Mouse (Mus musculus): ENCODE measurements at regions not wholly inside any gene's neighbourhood (a gene's known extent, or its start where the extent isn't known, plus 50 kb on each side); places are given as distances from the start of the nearest gene placed in this dataset.
"Not testable (repeated sequence)": the region's sequence is repeated elsewhere in the genome, so short reads cannot be mapped to it uniquely, and the experiment has no call there.

DNA sequence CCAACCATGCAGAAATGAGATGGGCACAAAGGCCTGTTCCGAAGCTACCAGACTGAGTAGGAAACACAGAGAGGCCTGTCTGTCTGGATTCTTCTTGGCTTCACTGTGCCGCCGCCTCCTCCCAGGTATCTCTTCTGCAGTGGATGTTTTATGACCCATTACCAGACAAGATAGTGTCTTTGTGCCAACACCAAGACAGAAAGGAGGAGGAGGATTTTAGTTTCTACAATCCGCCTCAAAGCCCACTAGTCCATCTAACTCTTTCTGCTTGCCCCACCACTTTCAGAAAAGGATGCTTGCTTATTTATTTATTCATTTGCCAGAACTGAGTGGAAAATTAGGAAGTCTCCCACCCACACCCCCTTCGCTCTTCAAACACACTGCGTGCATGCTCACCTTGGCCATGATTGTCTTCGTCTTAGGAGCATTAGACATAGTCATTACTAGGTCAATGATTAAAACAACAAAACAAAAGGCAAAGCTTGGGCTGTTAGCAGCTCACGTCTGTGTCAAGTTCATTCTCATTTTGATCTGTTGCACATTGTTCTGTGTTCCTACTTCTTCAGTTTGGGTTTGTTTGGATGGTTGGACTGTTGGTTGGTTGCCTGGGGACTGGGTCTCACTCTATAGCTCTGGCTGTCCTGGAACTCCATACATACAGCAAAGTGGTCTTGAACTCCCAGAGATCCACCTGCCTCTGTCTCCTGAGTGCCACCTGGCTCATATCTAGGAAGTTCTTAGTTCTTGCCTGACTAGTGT, 61.7 kb upstream of the Cpm start:
- no peak for DNase-seq (ENCODE audit: low read depth, low spot score)

DNA sequence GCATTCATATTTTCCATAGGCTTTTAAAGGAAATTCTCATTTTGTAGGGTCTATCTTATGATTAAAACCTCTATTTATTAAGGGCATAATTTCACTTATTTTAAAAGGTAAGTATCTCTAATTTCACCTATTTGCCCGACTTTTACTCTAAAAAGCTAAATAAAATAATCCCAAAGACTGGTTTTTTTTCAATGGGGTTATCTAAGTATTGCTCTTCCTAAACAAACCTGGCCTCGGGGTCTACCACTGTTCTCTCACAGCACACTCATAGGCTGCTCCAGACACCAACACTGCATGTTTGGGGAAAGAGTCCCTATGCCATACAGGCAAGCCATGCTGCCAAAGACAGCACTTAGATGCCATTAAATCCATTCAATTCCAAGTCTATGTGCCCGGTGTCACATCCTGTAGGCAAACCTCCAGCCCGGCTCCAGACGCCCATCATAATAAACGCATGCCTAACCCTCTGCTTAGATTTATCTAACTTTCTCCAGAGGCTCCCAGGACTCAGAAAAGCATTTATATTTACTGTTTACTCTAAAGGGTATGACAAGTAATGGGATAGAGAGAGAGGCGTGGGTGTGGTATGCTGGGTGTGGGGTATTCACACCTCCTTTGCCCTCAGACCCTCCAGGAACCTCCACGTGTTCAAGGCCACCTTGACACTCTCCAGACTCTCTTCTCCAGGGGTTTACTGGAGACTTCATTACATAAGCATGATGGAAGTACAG, 62.5 kb upstream of the Cpm start:
- DNase-seq (ENCODE audit: low read depth, low spot score), result no peak

DNA sequence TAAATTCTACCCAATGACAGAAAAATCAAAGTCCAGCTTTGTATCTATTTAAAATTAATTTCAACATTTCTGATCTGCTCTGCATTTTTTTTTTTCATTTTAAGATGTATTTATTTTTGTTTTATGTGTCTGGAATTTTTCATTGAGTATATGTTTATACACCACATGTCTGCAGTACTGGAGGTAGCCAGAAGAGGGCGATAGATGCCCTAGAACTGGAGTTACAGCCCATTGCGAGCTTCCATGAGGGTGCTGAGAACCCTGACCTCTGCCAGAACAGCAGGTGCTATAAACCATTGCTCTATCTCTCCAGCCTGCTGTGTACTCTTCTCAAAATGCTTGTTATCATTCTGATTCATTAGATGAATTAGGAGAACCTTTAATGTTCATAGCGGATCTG, 63.1 kb upstream of the Cpm start:
- DNase-seq (ENCODE audit: low read depth, low spot score), result no peak

DNA sequence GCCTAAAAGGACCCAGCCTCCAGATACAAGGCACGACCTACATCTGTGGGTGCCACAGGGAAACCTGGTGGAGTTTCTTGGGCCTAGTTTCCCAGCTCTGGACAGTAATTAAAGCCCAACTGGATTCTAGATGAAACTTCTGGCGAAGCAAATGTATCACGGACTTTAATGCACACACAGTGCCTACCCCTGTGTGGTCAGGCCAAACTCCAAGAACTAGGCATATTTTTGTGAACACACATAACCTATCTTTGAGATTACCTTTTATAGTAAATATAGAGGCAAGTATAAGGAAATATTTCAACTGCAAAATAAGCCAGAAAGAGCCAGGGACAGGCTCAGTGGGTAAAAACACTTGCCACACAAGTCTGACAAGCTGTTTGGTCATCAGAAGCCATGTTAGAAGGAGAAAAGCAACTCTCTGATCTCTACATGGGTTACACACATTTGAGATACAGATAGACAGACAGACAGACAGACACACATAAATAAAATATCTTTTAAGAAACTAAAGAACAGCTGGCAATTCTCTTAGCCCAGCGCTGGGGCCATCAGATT, 63.7 kb upstream of the Cpm start:
- DNase-seq (ENCODE audit: low read depth, low spot score), result no peak

DNA sequence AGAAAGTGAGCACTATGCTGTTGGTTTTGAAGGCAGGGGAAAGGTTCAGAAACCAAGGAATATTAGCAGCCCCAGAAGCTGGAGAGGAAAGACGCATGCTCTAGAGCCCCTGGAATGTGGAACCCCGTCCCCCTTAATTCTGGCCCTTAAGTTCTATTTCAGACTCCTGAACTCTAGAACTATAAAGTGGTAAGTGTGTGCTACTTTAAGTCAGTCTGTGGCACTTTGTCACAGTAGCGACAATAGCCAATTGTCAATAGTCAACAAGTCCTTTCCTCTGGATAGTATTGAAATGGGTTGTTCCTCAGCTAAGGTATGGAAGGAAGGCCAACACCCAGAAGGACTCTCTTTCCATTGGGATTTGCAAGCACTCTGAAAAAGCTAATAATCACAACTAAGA, 64.2 kb upstream of the Cpm start:
- no peak for DNase-seq (ENCODE audit: low read depth, low spot score)

DNA sequence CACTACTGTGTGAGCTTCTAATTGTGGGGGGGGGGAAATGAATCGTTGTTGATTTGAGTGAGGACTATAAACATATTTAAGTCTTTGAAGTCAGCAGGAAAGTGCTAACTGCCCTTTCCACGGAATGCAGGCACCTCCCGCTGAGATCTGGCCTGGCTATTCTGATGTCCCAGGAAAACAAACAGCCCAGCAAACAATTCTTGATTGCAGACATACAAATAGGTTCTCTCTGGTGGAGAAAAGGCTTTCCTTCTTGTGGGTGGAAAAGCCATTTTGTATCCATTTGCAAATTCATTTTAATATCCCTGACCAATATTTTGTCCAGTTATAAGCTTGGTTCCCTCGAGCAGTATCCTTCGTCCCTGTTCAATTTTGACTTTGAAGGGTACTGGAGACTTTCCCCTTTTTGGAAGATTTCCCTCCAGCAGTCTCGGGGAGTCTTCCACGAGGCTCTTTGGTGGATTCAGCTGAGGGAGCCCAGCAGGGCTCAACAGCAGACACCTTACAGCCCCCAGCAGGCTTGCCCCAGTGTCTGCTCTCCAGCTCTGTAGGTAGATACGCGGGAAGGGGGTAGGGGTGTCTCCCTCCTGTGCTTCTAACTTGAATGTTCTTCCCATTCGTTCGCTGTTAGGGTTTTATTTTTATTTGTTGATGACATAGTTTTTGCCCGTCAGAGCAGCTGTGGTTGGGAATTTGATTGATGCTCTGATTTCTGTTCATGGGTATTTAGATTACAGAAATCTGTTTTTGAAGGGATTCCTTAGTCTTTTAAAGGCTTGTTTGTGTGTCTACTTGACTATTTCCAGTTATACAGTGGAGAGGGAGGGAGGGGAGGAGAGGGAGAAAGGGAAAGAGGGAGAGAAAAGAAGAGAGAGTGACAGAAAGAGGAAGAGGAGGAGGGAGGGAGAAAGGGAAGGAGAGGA, 64.9 kb upstream of the Cpm start:
- DNase-seq (ENCODE audit: low read depth, low spot score), result no peak

DNA sequence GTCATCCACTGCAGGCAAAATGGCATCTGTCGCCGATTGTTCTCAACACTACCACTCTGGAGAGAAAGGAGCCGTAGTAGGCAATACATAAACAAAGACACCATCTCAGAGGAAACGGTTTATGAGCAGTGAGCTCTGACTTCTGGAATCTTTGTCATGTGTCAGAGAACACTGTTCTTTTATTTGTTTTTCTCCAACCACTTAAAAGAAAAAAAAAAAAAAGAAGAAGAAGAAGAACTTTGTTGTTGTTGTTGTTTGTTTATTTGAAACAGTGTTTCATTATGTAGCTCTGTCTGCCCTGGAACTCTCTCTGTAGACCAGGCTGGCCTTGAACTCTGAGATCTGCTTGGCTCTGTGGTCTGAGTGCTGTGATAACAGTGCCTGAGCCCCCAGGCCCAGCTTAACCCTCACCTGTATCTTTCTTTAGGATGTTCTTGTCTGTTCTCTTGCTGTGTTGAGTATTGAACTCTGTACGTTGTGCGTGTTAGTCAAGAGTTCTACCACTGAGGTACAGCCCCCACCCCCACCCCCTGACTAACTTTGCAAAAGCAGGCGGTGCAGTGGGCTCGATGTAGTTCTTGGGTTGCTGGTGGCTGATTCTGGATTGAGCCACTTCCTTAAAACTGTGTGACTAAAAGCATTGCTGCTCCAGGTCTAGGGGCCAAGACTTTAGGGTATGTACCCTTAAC, 65.7 kb upstream of the Cpm start:
- no peak for DNase-seq (ENCODE audit: low read depth, low spot score)

DNA sequence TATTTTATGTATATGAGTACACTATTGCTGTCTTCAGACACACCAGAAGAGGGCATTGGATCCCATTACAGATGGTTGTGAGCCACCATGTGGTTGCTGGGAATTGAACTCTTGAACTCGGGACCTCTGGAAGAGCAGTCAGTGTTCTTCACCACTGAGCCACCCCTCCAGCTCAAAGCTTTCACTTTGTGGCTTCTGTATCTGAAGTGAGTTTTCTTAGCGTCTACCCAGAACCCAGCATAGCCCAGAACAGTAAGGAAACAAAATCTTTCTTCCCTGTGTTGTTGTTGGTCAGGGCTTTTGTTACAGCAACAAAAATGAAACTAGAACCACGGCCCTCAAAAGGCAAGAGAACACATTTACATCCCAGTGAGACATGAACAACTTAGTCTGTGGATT, 66.5 kb upstream of the Cpm start:
- DNase-seq (ENCODE audit: low read depth, low spot score), result not testable (repeated sequence)

DNA sequence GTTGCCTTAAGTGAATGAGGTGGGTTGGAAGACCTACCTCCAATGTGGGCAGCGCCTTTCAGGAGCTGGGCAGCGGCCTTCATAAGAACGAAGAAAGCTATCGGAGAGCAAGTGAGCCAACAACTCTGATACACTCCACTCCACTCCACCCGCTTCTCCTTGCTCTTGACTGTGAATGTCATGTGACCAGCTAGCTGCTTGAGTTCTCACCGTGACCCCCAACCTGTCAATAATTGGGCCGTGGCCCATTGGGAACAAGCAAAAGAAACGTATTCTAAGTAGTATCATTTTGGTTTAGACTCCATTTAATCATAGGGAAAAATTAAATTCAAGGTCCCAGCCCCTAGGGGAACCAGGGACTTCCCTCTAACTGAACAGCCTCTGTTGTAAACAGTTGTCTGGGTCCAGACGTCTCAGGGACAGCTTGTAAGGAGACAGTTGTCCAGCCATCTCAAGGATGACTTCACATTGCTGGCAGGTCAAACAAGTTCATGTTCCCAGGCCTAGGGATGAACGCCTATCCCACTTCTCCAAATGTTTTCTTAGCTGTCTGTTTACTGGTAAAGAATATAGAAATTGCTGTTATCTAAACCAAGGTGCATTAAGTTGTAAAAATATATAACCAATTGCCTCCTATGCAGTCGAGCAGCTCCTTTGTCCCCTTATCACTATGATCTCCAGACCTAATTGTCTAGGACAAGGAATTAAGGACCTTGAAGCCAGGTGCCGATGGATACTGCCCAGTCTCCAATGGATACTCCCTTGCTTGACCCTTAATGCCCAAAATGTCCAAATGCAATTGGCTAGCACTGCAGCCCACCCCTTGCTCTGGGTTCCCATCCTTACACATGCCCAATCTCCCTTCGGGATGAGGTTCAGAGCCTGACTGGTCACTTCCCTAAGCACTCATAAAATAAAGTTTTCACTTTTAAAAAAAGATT, 67.1 kb upstream of the Cpm start:
- no peak for DNase-seq (ENCODE audit: low read depth, low spot score)

DNA sequence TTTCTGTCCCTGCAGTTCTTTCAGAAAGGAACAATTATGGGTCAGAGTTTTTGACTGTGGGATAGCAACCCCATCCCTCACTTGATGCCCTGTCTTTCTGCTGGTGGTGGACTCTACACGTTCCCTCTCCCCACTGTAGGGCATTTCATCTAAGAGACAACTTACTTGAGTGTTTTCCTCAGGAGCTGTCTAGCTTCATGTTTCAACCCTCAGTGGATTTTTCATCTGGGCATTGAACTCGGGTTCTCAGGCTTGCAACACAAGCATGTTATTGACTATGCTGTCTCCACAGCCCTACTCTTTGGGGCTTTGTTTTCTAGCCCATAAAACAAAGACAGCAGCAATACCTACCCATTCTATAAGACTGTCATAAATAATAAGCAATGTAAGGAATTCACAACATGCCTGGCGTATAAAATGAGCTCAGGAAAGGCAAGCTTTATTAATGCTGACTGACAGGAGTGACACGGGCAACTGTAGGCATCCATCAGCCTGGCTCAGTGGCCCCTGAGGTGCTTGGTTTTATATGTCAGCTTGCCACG, 68.0 kb upstream of the Cpm start:
- DNase-seq (ENCODE audit: low read depth, low spot score), result no peak

DNA sequence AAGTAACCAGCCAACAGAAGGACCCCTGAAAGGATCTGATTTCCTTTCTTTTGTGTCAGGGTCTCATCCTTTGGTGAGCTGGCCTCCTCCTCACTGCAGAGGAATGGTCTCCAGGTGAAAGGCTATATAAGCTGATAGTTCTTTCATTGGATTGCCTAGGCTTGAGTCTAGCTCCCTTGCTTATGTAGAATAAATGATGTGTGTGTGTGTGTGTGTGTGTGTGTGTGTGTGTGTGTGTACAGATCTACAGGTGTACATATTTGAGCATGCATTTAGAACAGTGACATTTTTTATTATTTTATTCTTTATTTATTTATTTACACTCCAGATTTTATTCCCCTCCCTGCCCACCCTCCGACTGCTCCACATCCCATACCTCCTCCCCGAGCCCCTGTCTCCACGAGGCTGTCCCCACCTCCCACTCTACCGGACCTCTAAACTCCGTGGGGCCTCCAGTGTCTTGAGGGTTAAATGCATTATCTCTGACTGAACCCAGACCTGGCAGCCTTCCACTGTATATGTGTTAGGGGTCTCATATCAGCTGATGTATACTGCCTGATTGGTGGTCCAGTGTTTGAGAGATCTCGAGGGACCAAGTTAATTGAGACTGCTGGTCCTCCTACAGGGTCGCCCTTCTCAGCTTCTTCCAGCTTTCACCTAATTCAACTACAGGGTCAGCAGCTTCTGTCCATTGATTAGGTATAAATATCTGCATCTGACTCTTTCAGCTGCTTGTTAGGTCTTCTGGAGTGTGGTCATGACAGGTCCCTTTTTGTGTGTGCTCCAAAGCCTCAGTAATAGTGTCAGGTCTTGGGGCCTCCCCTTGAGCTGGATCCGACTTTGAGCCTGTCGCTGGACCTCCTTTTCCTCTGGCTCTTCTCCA, 68.7 kb upstream of the Cpm start:
- DNase-seq (ENCODE audit: low read depth, low spot score), result no peak

DNA sequence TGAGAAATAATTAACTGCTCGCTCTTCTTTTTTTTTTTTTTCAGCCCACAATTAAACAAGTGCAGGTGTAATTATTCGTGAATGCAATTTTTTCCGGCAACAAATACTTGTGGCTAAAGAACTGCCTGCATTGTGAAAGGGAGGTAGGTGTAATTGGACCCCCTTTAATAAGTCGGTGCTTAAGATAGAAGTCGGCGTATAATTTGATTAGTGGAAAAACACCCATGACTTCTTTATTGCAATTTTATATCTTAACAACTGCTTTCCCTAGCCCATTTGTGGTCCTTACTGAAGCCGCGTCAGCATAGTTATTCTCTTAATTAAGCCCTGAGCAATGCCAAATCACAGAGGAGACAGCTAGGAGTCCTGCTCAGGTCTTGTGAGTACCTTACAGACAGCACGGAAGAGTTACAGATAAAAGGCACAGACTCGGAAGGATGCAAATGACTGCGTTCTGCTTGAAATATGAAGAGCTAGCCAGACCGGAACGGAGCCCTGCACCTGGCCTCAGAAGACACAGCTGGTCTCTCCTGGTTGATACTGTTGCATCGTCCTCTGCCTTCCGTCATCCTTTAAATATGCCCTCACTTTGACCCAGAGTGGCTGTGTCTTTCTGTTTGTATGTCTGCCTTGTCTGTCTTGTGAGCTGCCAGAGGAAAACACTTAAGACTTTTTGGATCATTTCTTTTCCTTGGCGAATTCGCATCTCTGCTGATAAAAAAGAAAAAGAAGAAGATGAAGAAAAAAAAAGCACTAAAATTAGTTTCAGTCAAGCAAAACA, 69.5 kb upstream of the Cpm start:
- no peak for DNase-seq (ENCODE audit: low read depth, low spot score)

DNA sequence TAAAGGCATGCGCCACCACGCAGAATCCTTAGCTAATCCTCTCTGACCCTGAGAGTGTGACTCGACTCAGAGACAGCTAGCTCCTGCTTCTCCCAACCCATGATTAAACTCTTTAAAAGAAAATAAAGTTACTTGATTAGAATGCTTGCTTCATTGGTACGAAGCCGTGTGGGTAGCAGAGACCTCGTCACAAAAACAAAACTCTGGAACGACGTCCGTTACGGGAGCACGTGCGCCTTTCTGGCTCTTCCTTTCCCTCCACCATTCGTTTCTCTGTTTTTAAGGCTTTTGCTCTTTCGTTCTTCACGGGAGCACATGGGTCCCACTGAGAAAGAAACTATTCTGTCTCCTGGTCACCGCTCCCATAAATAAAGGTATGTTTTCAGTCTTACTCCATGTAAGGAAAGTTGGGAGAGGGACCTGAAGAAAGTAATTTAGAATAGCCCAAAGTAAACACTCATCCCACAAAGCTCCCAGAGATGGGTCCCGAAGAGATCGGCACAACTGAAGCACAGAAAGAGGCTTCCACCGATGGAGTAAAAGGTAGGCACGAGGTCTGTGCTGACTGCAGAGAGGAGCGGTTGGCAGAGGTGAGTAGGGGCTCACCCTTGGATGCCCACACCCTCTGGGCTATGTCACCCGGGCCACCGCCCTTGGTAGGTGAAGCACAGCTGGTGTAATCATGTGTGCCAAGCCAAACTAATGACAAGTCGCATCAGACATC, 70.2 kb upstream of the Cpm start:
- DNase-seq (ENCODE audit: low read depth, low spot score), result no peak

DNA sequence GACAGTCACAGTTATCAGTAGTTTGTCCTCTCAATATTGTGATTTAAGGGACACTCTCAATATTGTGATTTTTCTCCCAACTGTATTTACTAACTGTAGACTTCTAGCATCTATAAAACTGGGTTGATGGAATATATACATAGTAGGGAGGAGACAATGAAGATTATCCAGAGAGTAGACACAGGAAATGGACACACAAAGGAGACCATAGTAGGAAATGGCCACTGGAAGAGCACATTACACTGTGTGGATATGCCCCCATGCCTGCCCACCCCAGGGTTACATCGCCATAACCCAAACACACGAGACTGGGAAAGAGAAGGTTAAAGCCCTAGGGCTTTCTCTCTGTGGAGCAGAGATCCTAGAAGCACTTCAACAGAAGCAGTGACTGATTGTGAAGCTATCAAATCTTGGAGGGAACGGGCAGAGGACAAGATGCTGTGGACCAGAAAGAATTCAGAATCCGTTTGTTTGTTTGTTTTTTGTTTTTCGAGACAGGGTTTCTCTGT, 71.0 kb upstream of the Cpm start:
- DNase-seq (ENCODE audit: low read depth, low spot score), result no peak

DNA sequence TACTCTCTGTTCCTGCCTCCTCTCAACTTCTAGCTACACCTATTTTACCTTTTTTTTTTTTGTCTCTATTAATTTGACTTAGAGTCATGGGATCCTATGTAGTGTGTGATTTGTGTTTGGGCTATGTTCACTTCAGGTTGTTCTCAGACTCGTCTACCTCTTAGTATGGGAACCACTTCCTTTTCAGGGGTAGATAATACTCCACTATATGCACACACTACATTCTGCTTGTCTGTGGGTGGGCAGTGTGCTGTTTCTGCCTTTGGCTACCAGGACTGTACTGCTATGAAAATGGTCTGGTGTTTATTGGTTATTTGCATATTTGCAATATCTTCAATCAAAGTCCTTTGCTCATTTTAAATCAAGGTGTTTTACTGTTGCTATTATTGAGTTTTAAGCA, 71.6 kb upstream of the Cpm start:
- DNase-seq (ENCODE audit: low read depth, low spot score), result no peak

DNA sequence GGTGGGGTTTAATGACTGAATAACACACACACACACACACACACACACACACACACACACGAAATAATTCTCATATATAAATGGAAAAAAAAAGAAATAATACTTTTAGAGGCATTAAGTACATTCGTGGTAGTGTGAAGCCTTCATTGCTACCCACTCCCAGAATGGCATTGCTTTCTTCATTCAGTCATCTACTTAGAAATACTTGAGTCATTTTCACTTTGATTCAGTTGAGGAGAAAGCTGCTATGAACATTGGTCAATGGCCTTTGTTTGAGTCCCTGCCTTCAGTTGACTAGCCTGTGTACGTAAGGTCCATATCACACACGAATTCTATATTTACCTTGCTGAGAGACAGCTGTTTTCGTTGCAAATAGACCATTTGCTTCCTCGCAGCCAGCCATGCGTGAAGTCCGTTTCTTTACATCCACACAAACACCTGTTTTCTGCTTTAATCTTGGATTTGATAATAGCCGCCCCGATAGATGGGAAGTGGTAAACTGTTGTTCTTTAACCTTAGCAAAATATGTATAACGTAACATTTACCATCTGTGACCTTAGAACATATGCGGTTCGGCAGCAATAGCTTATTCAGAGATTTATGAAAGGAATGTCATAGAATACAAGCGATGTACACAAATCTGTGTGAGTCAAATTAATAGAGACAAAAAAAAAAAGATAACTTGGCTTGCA, 72.3 kb upstream of the Cpm start:
- no peak for DNase-seq (ENCODE audit: low read depth, low spot score)

All from retina, adult 2 months (tissue).